Mouse (Mus musculus) c-Kit-positive CD71-positive TER-119-positive erythroid progenitor cells, embryonic 14.5 days (primary cell): ENCODE results near the gene Zfp385c.

Experiments
- DNase-seq: peaks from one replicate; pipeline ENCODE4 v3.0.0-alpha.2; 2013; ENCODE audit warnings: low spot score

Zfp385c gene

GRCm38 (mm10) chr11:100716649-100717048, 24.4 kb upstream of the Zfp385c start:
- DNase-seq: no peak

DNA sequence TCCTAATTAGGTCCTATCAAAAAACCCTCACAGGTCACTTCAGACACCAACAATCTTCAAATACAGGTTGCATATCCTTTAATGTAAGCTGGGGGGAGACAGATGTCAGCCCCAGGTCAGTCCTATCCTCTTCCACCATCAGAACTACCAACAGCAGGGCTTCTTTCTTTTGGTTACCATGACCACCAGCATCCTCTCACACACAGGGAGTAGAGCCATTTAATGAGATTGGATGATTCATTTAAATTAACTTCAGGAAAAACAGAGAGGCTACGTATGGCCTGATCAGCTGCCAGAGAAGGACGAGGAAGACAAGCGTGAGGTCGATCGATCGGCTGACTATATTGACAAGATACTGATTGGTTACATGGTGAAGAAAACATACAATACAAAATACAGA, 22.7 kb upstream of the Zfp385c start:
- no peak for DNase-seq

DNA sequence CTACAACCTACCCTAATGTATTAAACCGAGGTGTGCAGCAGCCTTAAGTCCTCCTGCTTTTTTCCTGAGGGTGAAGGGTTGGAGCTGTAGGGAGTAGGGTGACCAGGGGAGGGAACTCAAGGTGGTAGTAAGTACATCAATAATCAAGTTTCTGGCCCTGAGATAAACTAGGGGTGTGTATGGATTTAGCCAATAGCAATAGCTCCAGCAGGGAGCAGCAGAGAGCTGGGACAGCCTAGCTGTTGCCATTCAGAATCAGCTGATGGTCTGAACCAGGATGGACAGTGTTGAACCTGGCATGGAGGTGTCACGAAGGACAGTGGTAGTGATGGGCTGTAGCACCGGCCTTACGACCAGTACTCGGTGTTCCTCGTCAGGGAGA, 22.3 kb upstream of the Zfp385c start:
- DNase-seq: peak; percentile 80

GRCm38 (mm10) chr11:100713735-100714533, 21.7 kb upstream of the Zfp385c start, which contains the start of gene Hspb9:
Hspb9 (plus strand) TSS chr11:100713850.
- peak; percentile 74 for DNase-seq

DNA sequence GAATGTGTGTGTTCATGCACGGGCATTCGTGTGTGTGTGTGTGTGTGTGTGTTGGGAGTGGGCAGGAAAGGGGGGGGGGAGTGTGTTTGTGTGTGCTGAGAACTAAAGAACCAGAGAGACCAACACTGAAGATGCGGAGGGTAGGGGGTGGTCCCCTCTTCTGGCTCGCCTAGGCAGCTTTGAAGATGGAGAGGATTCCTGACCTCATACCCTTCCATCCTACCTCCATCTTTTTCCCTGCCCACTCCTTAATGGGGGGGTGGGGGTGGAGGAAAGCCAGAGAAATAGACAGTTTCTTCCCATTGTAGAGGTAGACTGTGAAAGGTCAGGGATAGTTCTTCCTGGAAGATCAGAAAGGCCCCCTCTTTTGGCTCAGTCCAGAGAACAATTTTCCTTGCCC, 20.9 kb upstream of the Zfp385c start:
- no peak for DNase-seq

DNA sequence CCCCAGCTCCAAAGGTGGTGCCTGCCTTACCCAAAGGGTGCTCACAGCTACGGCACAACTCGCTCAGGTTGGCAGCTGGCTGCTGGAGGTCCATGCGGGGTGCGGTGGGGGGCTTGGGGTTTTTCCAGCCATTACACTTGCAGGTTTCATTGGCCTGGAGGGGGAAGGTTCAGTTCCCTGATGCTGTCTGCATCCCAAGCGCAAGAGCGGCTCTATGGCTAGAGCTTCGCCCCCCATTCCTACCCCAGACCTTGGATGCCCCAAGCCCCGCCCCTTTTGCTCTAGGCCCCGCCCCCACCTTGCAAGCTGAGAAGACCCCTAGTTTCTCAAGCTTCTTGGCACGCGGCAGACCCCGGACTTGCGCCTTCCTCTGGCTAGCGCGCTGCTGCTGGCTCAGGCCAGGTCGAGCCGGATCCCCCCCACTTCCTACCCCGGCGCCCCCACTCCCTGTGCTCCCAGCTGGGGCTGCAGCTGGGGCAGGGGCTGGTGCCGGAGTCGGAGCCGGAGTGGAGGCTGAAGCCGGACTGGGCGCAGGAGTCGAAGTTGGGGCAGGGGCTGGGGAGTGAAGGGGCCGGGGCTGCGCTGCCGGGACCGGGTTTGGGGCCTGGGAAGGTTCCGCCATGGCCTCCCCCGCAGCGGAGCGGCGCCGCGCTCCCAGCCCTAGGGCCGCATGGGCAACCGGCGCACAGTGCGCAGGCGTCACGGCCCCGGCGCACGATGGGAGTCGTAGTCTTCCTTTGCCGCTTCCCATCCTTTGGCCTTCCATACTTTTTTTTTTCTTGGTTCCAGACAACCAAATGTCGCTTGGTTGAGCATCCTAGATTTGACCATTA, 19.7 kb upstream of the Zfp385c start, which contains the start of gene Kat2a:
Gene Kat2a, minus strand, starts transcription at position 683 of the 833 bp plus-strand sequence.
- peak; percentile 68 for DNase-seq

DNA sequence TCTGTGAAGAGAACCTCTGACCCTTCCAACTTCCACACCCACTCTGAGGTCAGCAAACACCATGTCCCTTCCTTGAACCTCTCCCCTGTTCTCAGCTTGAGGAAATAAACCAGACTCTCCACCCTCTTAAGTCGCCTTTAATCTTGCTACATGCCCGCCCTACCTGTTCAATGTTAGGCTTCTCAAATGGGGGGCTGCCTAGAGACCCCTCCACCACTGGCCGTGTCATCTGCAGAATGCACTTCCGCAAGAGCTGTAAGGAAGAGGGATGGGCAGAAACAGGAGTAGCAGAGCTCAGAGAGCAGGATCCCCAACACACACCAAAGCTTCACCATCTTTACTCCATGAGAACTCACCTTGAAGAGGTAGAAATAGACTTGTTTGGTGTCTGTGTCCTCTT, 18.7 kb upstream of the Zfp385c start:
- no peak for DNase-seq

DNA sequence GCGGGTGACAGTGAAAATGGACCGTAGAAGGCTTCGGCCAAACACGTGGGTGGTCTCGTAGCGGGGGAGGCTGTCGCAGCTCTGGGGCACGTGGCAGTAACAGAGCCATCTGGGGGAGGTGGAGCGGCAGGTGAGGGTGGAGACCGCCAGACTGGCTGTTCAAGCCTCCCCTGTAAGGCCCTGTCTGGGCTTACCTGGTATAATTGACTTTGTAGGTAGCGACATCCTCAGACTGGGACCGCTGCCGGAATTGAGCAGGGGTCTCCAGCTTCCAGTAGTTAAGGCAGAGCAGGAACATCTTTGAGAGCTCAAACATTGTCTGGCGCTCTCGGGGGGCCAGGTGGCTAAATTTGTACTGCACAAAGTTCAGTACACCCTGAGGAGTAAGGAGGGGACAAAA, 18.3 kb upstream of the Zfp385c start:
- no peak for DNase-seq

DNA sequence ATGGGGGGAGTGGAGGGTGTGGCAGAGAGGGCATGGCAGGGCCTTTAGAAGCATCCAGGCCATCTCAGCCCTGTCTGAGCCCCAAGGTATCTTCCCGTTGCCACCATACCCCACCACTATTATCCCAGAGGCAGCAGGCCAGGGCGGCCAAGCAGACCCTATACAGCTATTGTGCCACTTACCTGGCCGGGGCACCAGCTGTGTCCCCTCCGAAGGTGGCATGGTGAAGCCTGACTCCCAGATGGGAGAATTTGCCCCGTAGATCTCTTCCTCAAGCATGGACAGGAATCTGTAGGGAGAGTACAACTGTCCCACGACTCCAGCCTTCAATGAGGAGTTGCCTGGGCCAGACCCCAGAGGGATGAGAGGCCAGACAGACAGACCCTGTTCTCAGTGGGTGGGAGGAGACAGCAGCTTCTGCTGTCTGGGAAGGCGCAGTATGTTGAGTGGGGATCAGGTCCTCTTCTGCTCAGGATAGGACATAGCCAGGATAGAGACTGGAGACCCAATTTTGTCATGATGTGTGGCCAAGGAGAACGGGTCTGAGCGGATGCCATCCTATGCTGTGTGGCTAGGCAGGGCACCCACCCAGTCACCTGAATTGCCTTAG, 17.1 kb upstream of the Zfp385c start:
- DNase-seq: no peak

DNA sequence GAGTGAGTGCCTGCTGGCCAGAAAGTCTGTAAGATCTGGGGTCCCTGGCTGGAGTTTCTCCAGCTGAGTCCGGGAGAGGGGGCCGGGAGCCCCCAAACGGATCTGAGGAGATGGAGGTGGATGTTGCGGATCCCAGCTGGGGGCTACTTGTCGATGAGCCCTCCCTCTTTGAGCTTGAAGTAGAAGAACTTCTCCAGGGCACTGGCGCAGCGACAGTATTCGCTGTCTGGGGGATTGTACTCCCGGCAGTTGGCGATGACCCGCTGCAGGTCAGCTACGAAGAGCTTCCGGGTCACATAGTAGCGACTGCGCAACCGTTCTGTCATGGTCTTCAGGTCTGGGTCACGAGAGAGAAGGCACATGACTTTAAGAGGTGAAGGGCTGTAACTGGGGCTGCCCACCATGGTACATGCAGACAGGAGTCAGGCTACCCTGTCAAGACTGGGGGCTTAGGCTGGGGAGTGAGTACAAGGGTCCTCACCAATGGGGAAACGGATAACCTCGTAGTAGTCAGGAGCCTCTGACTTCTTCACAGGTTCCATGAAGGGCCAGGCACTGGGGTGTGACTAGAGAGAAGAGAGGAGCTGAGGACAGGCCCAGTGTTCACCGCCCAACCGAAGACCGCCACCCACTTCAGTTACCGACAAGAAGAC, 13.0 kb upstream of the Zfp385c start:
- DNase-seq: no peak

DNA sequence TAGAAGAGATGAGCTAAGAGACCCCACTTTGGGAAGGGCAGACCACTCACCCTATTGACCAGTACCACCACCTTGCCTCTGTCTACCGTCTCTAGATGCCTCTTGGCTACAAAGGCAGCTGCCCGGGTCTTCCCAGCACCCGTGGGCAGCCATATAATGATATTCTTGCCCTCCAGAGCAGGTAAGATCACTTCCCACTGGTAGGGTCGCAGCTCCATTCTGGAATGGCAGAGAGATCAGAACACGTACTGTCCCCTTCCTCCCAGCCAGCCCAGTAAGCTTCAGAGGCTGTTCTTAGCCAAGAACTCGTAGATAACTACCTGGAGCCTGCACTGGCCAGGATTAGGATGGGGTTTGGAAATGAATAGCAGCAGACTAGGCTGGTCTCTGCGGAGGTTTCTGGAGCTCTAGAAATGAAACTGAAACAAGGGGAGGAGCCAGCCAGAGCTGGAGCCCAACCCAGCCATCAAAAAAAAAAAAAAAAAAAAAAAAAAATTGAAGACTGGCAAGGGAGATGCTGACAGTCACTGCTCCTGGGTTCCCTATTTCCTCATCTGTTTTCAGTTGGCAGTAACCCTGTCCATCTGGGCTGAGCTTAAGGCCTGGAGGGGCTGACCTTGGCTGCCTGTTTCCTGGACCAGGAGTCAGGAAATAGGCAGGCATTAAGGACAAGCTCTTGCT, 11.7 kb upstream of the Zfp385c start, which contains the start of gene Dhx58:
Gene Dhx58, minus strand, starts transcription at position 421 of the 681 bp plus-strand sequence.
- no peak for DNase-seq

DNA sequence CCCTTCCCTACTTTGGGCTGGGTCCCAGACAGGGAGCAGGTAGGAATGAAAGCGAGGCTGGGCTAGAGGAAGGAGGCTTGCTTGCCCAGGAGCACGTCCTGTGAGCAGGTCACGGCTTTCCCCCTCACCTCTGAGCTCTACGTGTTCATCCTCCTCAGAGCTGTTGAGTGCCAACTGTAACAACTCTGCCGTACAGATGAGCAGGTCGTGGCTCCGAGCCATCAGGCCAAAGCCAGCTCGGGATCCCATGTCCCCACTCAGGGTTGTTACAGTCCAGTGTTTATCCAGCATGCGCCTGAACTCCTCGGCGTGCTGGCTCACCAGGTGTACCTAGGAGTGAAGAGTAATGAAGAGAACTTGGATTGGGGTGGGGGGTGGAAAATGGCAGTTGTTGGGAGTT, 11.1 kb upstream of the Zfp385c start:
- DNase-seq: no peak

- DNase-seq: no peak
Measured at GRCm38 (mm10) chr11:100702906-100703305, 10.7 kb upstream of the Zfp385c start.

DNA sequence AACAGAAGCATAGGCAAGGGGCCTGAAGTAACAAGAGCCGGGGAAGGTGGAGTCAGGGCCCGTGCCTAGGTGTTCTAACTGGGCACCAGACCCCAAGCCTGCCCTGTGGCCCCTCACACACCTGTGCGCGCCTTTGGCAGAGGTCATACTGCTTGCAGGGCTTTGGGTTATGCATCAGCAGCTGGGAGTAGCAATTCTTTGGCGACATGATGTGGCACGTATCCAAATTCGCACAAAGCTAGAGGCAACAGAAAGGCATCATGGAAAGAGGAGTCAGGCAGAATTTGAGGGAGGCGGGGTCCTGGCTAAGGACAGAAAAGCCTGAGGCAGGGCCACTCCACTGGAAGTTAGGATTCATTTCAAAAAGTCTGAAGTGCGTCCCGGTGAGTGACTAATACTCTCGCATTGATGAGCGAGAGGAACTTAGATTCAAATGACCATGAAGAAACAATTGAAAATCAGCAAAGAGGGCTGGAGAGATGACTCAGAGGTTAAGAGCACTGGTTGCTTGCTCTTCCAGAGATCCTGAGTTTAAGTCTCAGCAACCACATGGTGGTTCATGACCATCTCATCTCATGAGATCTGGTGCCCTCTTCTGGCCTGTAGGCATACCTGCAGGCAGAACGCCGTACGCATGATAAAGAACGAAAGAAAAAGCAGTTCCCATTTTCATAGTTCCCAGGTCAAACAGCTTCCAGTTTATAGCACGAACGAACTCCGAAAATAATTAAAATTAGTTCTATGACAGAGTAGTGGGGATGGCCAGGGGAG, 10.0 kb upstream of the Zfp385c start:
- DNase-seq: peak; percentile 77

GRCm38 (mm10) chr11:100701301-100701700, 9.0 kb upstream of the Zfp385c start:
- DNase-seq: peak; percentile 57

DNA sequence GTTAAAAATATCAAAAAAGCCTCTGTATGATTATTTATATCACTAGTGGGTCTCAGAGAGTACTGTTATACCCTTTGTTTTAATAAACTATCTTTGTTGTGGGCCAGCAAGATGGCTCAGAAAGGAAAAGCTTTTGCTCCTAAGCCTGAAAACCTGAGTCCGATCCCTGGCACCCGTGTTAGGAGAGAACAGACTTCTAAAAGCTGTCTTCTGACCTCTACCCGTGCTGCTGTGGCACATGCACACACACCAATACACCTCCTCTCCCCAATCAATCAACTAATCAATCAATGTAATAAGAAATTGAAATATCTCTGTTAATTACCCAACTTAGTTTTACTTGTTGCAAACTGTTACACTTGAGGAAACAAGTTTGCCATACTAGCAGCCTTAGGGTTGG, 8.5 kb upstream of the Zfp385c start:
- no peak for DNase-seq

GRCm38 (mm10) chr11:100697921-100698320, 5.7 kb upstream of the Zfp385c start:
- DNase-seq: no peak

DNA sequence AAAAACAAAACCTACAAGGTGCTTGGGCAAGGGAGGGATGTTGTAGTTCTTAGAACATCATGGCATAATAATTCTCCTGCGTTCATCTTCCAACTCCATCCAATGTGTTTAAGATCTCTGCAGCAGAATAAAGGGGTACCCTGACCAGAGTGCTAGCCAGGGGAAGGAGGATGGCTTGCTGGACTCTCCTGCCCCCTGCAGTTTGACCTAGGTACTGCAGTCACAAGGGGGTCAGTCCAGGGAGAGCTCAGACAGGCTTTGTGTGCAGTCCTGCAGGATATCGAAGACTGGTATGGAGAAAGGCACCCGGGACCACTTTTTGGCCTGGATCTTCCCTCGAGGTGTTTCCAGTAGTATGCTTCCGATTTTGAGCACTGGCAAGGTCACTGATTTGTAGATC, 2.7 kb upstream of the Zfp385c start:
- DNase-seq: peak; percentile 59

- DNase-seq: no peak
Measured at GRCm38 (mm10) chr11:100693154-100693553, 899 bp upstream of the Zfp385c start.

- DNase-seq: no peak
Measured at GRCm38 (mm10) chr11:100690389-100690788, 1.9 kb downstream of the Zfp385c start.

DNA sequence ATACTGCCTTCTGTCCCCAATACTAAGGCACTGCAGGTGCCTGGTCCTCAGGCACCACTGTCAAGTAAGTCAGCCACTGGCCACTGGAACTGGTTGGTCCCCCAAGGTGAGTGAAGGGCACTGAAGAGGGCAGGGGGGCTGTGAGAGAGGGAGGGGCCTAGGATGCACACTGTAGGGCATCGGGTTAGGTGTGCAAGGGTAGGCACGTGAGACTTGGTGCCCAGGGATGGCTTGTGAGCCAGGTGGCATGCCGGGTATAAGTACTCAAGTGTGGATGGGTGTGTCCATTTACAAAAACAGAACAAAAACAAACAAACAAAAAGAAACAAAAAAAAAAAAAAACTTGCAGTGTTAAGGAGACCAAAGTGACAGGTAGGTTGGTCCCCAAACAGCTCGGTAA, 3.8 kb downstream of the Zfp385c start:
- no peak for DNase-seq
